Mouse (Mus musculus): Measurements from ENCODE around the gene Snx8.

The Snx8 gene

DNA sequence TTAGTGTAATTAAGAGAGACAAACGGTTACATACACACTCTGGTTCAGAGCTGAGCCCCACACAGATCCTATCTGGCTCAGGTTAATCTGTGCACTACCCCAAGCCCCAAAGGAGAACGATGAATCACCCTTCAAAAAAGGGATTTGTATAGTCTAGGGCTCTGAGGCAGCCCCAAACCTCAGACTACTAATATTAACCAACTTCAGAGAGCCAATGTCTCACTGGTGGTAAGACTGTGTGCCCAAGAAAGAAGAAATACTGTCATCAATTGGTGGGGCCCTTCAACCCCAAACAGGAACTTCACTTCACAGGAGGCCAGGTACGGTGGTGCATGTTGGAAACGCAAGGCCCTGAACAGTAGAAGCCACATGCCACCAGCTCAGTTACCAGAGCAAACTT is 43.8 kb downstream of the Snx8 start:
- no peak for DNase-seq (ENCODE audit: low spot score)

DNA sequence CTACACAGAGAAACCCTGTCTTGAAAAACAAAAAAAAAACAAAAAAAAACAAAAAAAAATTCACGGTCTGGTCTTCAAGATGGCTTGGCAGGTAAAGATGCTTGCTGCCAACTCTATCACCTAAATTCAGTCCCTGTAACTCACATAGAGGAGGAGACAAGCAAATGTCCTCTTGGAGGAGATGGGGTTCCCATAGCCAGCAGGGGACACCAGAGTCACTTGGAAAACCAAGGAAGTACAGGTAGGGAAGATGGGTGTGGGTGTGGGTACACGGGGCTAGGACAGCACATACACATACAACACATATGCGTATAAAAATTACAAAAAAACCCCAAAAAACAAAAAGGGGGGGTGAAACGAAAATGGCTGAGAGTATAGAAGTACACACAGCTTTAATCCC is 46.2 kb downstream of the Snx8 start:
- DNase-seq (ENCODE audit: low spot score), result no peak

GRCm38 (mm10) chr5:140339836-140340235 is 49.2 kb downstream of the Snx8 start:
- DNase-seq (ENCODE audit: low spot score), result peak; percentile 49

DNA sequence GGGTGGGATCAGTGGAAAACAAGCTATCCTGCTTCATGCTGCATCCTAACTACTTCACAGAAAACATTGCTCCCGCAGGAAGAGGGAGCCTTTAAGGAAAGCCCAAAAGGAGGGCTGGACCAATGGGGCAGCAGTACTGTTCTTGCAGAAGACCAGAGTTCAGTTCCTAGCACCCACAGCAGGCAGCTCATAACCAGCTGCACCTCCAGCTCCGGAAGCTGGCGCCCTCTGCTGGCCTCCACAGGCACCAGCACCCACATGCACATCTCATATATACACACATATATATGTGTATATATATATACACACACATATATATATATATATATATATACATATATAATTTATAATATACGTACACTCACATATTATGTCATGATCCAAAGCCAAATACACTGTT is 50.3 kb downstream of the Snx8 start:
- DNase-seq (ENCODE audit: low spot score), result no peak

DNA sequence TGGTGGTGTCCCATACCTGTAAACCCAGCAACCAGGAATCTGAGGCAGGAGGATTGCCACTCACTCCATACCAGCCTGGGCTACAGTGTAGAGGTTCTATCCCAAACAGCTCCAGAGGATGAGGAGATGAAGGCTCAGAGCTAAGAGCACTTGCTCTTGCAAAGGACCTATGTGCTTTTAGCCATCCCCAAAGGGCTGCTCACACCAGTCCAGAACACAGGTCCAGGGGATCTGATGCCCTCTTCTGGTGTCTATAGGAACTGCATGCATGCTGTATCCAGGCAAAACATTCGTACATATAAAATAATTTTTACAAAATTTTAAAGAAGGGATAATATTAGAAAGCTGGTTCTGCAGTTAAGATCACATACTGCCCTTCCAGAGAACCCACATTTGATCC is 52.4 kb downstream of the Snx8 start:
- peak; percentile 22 for DNase-seq (ENCODE audit: low spot score)

DNA sequence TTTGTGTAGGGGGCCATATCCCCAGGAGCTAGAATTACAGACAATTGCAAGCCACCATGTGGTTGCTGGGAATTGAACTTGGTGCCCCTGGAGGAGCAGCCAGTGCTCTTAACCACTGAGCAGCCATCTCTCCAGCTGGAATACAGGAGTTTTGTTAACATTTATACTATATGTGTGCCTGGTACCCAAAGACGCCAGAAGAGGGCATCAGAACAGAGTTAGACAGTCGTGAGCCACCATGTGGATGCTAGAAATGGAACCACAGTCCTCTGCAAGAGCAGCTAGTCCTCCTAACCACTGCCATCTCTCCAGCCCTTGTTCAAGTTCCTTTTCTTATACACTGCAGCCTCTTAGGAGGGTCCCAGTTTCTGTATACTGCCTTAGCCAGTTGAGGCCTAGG is 55.4 kb downstream of the Snx8 start:
- DNase-seq (ENCODE audit: low spot score), result no peak

DNA sequence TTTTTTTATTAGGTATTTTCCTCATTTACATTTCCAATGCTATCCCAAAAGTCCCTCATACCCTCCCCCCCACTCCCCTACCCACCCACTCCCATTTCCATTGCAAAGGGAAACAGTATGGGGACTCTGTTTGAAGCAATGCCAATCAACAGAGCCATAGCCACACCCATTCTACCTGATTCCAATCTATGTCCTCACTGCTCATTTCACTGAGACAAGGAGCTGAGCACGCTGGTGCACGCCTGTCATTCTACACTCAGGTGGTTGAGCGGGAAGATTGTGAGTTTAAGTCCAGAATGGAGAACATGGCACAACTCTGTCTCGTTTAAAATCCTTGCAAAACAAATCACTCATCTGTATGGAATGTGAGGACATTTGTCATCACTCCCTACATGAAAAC is 56.5 kb downstream of the Snx8 start:
- no peak for DNase-seq (ENCODE audit: low spot score)

GRCm38 (mm10) chr5:140331615-140332512 is 57.2 kb downstream of the Snx8 start, which contains the start of gene Mrm2:
Gene Mrm2 (minus strand): TSS chr5:140331898.
- peak; percentile 85 for DNase-seq (ENCODE audit: low spot score)

DNA sequence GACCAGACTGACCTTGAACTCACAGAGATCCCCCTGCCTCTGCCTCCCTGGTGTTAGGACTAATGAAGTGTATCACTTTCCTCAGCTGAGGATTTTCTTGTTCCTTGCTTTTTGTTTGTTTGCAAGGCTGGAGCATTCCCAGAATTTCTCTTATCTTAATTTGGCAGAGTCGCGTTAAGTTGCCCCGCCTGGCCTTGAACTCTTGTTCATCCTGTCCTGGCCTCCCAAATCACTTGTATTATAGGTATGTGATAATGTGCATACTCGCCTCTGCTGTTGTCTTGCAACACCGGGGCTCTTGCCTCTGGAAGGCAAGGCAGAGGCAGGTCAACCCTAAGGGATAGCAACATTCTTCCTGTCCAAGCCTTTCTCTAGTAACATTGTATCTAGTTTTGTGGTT is 65.0 kb downstream of the Snx8 start:
- no peak for DNase-seq (ENCODE audit: low spot score)

DNA sequence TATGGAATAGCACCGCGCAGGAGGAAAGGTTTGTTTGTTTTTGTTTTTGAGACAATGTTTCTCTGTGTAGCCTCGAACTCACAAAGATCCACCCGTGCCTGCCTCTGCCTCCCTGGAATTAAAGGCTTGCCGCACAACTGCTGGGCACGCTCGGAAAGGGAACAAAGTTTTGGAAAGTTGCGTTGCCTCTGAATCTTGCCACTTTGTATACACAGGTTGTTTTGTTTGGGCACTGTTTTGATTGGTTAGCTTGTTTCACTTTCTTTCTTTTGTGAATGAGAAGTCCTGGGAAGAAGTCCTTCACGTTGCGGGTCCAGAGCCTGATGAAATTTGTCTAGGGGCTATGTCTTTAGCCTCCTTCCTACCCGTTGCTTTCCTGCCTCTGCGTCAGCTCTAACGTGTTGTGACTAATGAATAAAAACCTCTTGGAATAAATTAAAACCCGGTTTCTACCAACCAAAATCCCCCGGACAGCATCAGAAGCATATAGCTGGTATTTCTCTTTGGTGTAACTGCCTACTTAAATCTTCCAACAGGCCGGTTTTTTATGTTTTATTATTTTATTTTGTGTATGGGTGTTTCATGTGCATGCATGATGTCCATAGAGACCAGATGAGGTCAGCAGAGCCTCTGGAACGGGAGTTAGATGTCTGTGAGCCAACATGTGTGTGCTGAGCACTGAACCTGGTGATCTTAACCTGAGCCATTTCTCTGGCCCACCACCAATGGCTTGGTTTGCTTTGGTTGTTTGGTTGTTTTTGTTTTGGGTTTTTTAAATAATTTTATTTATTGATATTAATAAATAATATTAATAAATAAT is 67.1 kb downstream of the Snx8 start:
- DNase-seq (ENCODE audit: low spot score), result peak; percentile 28

GRCm38 (mm10) chr5:140321042-140321755 is 67.9 kb downstream of the Snx8 start, which contains the start of the genes Mad1l1 and Nudt1:
Gene Mad1l1 (minus strand): TSS chr5:140321552.
Gene Nudt1 (plus strand): TSS chr5:140321656.
- peak; percentile 97 for DNase-seq (ENCODE audit: low spot score)

DNA sequence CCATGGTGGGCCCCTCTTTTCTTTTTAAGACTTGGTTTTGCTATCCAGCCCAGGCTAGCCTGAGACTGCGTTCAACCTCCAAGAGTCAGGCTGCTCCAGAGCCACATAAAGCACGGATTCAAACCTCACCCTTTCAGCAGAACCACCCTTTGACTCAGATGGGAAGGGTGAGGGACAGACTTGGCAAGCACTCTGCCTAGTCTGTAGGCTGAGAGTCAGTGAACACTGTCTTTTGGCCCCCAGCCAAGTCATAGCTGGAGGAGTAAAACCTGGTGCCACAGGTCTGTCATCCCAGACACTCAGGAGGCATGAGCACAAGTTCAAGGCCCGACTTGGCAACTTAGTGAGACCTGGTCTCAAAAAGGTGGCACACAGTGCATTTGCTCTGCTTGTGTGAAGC is 72.3 kb downstream of the Snx8 start:
- no peak for DNase-seq (ENCODE audit: low spot score)

DNA sequence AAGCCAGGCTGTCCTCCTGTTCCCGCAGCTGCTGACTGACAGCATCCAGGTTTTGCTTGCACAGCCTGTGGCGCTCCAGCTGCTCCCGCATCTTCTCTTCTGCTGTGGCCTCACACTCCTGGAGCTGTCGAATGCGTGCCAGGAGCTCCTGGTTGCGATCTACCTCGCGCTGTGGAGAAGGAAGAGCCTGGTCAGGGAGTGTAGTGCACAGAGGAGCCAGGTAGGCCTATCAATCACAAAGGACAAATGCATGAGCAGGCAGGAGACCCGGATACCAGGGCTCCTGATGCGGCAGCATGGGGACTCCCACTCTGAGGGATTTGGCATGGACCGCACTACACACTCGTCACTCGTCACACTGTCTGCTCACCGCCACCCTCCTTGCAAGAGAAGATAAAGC is 81.5 kb downstream of the Snx8 start:
- no peak for DNase-seq (ENCODE audit: low spot score)

GRCm38 (mm10) chr5:140306016-140306415 is 83.0 kb downstream of the Snx8 start:
- no peak for DNase-seq (ENCODE audit: low spot score)

GRCm38 (mm10) chr5:140298291-140298690 is 90.8 kb downstream of the Snx8 start:
- no peak for DNase-seq (ENCODE audit: low spot score)

GRCm38 (mm10) chr5:140292152-140292551 is 96.9 kb downstream of the Snx8 start:
- DNase-seq (ENCODE audit: low spot score), result peak; percentile 67
